Mouse (Mus musculus) frontal cortex, postnatal 36 days (tissue): ENCODE results near the gene Tex22.

Experiments
- DNase-seq, 2 experiments: peaks; one replicate each; pipeline ENCODE4 v3.0.0; 2022; ENCODE audit warnings: low spot score in 2 of 2

The Tex22 gene

DNA sequence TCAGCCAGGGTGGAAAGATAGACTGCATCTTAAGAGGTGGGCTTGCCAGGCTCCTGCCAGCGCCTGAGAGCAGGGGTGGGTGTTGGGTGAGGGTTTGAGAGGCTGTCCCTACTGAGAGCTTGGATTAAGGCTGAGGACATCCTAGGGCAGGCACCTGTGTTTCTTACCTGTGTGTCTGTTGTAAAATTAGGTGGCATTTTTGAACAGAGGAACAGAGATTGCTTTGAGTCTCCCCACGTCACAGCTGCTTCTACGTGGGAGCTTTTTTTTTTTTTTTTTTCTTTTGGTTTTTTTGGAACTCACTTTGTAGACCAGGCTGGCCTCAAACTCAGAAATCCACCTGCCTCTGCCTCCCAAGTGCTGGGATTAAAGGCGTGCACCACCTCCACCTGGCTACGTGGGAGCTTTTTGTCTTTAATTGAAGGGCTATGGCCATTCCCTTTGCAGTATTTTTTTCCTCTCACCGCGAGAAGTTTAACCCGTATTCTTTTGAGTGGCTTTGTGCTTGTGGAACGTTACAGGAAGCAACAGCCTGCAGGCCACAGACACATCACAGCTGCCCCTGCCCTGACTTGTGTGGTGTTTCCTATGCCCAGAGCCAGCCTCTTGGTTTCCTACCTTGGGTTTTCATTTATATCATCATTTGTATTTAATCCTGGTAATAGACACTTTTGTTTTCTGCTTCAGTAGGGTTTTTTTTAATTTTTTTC is 27.1 kb downstream of the Tex22 start:
- DNase-seq, result no peak

GRCm38 (mm10) chr12:113102461-113102860 is 28.2 kb downstream of the Tex22 start:
- DNase-seq, result peak in 1 of 2 experiments; percentile 45

GRCm38 (mm10) chr12:113103846-113104451 is 29.6 kb downstream of the Tex22 start:
- DNase-seq, result no peak

- DNase-seq, result peak in 1 of 2 experiments; percentile 38
Measured at GRCm38 (mm10) chr12:113106386-113106785, 32.1 kb downstream of the Tex22 start.

GRCm38 (mm10) chr12:113107431-113108124 is 33.3 kb downstream of the Tex22 start:
- DNase-seq, result no peak

GRCm38 (mm10) chr12:113108528-113109283 is 34.4 kb downstream of the Tex22 start:
- no peak for DNase-seq

- peak in 1 of 2 experiments; percentile 26 for DNase-seq
Measured at GRCm38 (mm10) chr12:113109801-113110200, 35.5 kb downstream of the Tex22 start.

DNA sequence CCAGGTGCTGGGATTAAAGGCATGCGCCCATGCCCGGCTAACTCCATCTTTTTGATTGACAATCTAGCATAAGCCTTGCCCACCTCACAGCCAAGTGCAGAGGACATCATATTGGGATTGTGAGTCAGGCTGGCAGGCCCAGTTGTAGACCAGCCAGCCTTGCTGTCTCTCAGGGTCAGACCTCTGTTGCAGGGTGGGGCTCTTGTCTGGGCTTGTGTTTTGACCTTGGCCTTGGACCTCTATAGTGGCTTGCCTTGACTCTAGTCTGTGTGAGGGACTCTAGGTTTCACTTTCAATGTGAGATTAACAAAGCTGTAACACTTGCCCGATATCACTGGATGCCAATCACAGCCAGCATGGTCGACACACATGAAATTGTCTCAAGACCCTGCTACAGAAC is 39.8 kb downstream of the Tex22 start:
- DNase-seq, result no peak

DNA sequence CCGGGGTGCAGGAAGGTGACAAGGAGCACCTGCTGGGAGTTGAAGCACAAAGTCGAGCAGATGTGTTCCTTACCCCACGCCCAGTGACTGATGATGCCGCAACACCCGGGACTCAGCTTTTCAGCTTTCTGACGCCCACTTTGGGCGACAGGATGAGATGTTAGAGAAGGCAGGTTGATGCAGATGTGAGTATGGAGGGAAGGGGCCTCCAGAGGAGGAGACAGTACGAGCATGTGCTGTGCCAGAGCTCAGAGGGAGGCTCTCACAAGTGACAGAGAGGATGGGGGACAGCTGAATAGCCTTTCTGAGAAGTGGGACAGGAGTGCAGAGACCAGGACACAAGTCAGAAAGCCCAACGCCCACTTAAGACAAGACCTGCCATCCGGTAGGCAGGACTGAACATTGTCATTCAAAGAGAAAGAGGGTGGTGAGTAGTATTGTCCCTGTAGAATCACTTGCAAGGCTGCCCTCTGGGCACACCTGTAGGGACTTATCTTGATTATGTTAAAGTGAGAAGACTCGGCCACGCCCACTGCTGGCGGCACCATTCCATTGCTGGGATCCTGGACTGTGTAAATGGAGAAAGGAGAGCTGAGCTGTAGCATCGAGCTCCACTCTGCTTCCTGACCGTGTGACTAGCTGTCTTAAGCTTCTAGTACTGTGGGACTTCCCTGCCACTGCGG is 40.7 kb downstream of the Tex22 start:
- no peak for DNase-seq

GRCm38 (mm10) chr12:113119516-113120410 is 45.5 kb downstream of the Tex22 start:
- peak; percentile 81 to 83 for DNase-seq

- no peak for DNase-seq
Measured at GRCm38 (mm10) chr12:113124726-113125125, 50.4 kb downstream of the Tex22 start.

DNA sequence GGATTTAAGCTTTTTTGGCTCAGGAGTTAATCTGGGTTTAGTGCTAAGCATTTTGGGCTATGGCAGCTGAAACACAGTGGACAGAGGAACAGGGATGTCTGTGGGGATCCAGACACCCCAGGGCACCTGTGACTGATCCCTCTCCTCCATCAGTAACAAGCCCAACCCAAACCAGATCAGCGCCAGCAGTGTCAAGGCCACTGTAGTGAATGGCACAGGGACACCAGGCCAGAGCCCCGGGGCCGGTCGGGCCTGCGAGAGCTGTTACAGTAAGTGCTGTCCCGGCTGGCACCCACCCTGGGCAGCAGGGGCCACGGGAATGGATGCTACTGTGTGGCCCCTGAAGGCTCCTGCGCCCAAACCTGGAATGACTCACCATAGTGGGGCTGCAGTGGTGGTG is 56.4 kb downstream of the Tex22 start:
- DNase-seq, result no peak

- no peak for DNase-seq
Measured at GRCm38 (mm10) chr12:113131601-113132000, 57.3 kb downstream of the Tex22 start.

DNA sequence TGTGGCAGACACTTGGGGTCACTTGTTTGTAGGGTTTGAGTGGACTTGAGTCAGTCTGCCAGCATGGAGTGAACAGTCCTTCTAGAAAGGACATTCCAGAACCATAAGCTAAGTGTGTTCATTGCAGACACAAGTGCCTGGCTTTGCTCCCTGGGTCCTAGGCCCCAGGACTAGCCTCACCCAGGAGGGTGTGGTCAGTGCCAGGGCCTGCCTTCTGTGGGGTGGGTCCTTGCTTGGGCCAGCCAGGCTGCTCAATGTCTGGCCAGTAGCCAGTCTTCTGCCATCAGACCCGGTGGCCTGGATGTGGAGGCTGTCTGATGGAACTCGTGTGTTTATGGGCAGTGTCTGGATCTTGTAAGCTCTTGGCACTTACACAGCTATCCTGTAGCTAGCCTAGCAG is 58.3 kb downstream of the Tex22 start:
- DNase-seq, result no peak

DNA sequence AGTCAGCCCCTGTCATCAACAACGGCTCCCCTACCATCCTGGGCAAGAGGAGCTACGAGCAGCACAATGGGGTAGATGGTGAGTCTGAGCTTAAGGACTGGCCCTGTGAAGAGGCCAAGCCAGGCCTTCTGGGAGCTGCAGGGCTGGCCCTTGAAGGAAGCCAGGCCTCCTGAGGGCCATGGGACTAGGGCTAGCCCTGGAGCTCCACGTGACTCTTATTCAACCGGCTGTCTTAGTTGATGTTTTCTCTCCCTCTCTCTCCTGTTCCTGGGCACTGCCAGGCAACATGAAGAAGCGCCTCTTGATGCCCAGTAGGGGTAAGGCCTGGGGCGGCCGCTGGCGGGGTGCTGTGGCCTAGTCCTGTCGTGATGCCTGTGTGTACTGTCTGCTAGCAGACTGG is 59.0 kb downstream of the Tex22 start:
- DNase-seq, result no peak

DNA sequence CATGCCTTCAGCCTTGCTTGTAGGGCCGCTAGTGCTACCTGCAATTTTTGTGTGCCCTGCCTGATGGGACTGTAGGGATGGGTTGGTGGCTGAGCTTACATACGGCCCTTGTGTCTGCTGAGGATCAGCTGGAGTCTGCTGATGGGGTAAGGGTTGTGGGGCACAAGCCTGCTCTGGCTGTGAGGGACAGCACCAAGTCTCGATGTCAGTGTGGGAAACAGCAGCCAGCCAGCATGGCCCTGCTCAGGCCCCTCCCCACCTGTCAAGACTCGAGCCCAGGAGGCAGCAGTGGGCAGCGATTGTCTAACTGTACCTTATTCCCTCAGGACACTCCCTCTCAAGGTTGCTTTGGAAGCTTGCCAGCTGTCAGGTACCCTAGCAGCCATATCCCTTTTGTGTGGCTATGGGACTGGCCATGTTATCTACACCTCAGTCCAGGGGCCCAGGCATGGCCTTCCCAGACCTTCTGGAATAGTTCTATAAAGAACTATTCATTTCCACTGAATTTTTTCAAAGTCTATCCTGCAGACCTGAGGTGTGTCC is 59.6 kb downstream of the Tex22 start:
- DNase-seq, result no peak

- no peak for DNase-seq
Measured at GRCm38 (mm10) chr12:113134502-113134901, 60.2 kb downstream of the Tex22 start.

- no peak for DNase-seq
Measured at GRCm38 (mm10) chr12:113135401-113135800, 61.1 kb downstream of the Tex22 start.

- no peak for DNase-seq
Measured at GRCm38 (mm10) chr12:113136492-113137020, 62.3 kb downstream of the Tex22 start.
